Mouse (Mus musculus) neural tube, embryonic 14.5 days (tissue): ENCODE measurements around the gene Zfr. TPM values are rescaled to one million over a fixed set of nuclear protein-coding genes. Genes with fewer than 3 reads are reported as not detected.
"Not testable (repeated sequence)": the region's sequence is repeated elsewhere in the genome, so short reads cannot be mapped to it uniquely, and the experiment has no call there.

Experiments
- ATAC-seq: fragments of 200-750 bp; cut with Nextera tagmentation; 2 replicates; pipeline ENCODE4 v1.8.0; 2017; ENCODE audit warnings: low read depth, mild to moderate bottlenecking, moderate TSS enrichment, moderate library complexity
- H3K27ac ChIP-seq: fragments of 300-500 bp; sonication (generic); 2 replicates; pipeline ENCODE4 v1.5.1; 2014; ENCODE audit warnings: low read depth, mild to moderate bottlenecking, control low read depth, low read length, moderate library complexity, mixed read lengths
- H3K27me3 ChIP-seq: fragments of 300-500 bp; sonication (generic); 2 replicates; pipeline ENCODE4 v1.6.1; 2014; ENCODE audit warnings: low read length; ENCODE audit not compliant: control insufficient read depth, insufficient read depth
- H3K36me3 ChIP-seq: fragments of 300-500 bp; sonication (generic); 2 replicates; pipeline ENCODE4 v1.6.1; 2014; ENCODE audit warnings: low read length, mixed read lengths; ENCODE audit not compliant: control insufficient read depth, insufficient read depth
- H3K4me1 ChIP-seq: fragments of 300-500 bp; sonication (generic); 2 replicates; pipeline ENCODE4 v1.6.1; 2014; ENCODE audit warnings: low read length; ENCODE audit not compliant: control insufficient read depth, insufficient read depth
- H3K4me2 ChIP-seq: fragments of 300-500 bp; sonication (generic); 2 replicates; pipeline ENCODE4 v1.6.1; 2014; ENCODE audit warnings: mild to moderate bottlenecking, low read depth, low read length, control low read depth
- H3K4me3 ChIP-seq: fragments of 300-500 bp; sonication (generic); 2 replicates; pipeline ENCODE4 v1.5.1; 2014; ENCODE audit warnings: low read depth, low read length, control low read depth, mixed read lengths
- H3K9ac ChIP-seq: fragments of 300-500 bp; sonication (generic); replicated peaks from 2 replicates; pipeline ENCODE4 v1.6.1; 2014; ENCODE audit warnings: low read depth, mild to moderate bottlenecking, control low read depth, low read length, mixed read lengths
- H3K9me3 ChIP-seq: fragments of 300-500 bp; sonication (generic); 2 replicates; pipeline ENCODE4 v1.6.1; 2016; ENCODE audit warnings: low read length; ENCODE audit not compliant: control insufficient read depth
- WGBS: fragments of 180-500 bp; shearing (Covaris S2); extraction: QIAGEN DNeasy Blood & Tissue Kit; methylation state at CpG from one replicate; pipeline ENCODE4 v1.1.7; 2014; 5-methylcytosine and 5-hydroxymethylcytosine counted together
- polyA plus RNA-seq: library from polyadenylated mRNA; unstranded; fragments of >200 nt; fragmentation: Nextera tagmentation; extraction: Ambion mirVana; gene quantifications from 2 replicates; pipeline ENCODE4 v1.2.1, GENCODE M21; 2014

The Zfr gene
- polyA plus RNA-seq, 1 experiment from 2014 or later, result 266 TPM

DNA sequence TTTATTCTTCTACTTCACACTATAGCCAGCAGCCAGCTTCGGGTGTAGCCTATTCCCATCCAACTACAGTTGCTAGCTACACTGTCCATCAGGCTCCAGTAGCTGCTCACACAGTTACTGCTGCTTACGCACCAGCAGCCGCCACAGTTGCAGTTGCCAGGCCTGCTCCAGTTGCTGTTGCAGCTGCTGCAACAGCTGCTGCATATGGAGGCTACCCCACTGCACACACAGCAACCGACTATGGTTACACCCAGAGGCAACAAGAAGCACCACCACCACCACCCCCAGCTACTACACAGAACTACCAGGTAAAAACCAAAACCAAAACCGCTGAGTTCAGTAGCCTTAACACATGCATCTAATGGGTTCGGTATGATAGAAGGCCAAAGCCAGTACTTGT lies 18.7 kb downstream of the Zfr start:
- no peak overlapping the region for H3K9ac ChIP-seq
- no peak overlapping the region for H3K27ac ChIP-seq
- no peaks in the 10 kb centered on the region for H3K9me3 ChIP-seq
- no peak overlapping the region for H3K4me2 ChIP-seq
- H3K4me1 ChIP-seq, result no peaks in the 10 kb centered on the region
- no peaks in the 10 kb centered on the region for H3K27me3 ChIP-seq
- 83% methylated on average over 6 of the region's 6 CpGs for WGBS
- H3K36me3 ChIP-seq, result peaks cover 14% of the 10 kb centered on the region
- no peak overlapping the region for H3K4me3 ChIP-seq
- ATAC-seq, result peak; percentile 59; the same call in 1 of the 2 replicates

DNA sequence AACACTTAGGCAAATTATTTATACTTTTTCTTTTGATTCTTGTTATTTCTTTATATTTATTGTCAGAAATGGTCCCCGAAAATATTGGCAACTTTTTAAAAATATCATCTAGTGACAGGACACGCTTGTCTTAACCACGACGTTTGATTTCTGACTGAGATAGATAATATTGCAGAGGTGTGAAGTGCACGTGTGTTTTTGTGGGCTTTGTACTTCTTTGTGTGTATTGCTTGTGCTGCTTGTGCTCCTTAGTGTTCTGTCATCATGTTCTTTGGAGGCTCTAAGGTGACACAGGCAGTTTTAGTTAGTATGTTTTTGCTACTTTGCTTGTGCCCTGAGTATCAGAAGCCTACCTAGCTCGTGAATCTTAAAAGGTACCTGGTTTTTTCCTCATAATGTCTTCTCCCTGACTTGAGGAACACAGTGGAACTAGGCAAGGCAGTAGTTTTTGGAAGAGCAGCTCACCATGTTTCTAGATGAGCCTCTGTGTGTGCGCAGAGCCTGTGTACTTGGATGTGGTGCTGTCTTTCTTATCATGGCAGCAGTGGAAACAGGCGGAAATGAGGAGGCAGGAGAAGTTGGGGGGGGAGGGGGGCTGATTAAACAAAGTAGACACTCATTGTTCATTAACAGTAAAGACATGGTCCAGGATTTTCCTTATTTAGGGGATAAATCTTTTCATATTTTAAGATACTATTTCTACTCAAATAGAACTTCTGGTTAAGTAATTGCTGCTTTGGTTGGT lies 23.5 kb downstream of the Zfr start:
- H3K9ac ChIP-seq, result no peak overlapping the region
- 91% methylated on average over 8 of the region's 8 CpGs for WGBS
- no peak for ATAC-seq
- peaks cover 16% of the 10 kb centered on the region for H3K36me3 ChIP-seq
- no peak overlapping the region for H3K27ac ChIP-seq
- H3K4me1 ChIP-seq, result no peaks in the 10 kb centered on the region
- H3K9me3 ChIP-seq, result no peaks in the 10 kb centered on the region
- no peak overlapping the region for H3K4me3 ChIP-seq
- H3K4me2 ChIP-seq, result no peak overlapping the region
- H3K27me3 ChIP-seq, result no peaks in the 10 kb centered on the region

DNA sequence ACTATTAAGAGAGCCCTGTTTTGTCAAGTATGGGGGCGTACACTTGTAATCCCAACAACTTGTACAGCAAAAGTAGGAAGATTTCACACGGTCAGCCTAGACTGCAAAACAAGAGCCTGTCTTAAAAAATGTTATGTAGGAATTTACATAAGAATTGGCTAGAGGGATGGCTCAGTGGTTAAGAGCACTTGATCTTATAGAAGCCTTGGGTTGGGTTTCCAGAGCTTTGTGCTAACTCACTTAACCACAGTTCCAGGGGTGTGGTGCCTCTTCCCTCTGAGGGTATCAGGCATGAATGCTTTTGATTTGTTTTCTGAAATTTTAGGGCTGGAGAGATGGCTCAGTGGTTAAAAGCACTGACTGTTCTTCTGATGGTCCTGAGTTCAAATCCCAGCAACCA lies 29.8 kb downstream of the Zfr start:
- WGBS, result 93% methylated on average over 2 of the region's 2 CpGs
- no peak for ATAC-seq
- H3K36me3 ChIP-seq, result peaks cover 23% of the 10 kb centered on the region
- H3K4me2 ChIP-seq, result no peak overlapping the region
- no peak overlapping the region for H3K27ac ChIP-seq
- H3K9ac ChIP-seq, result no peak overlapping the region
- no peaks in the 10 kb centered on the region for H3K27me3 ChIP-seq
- H3K4me1 ChIP-seq, result no peaks in the 10 kb centered on the region
- no peaks in the 10 kb centered on the region for H3K9me3 ChIP-seq
- H3K4me3 ChIP-seq, result no peak overlapping the region

DNA sequence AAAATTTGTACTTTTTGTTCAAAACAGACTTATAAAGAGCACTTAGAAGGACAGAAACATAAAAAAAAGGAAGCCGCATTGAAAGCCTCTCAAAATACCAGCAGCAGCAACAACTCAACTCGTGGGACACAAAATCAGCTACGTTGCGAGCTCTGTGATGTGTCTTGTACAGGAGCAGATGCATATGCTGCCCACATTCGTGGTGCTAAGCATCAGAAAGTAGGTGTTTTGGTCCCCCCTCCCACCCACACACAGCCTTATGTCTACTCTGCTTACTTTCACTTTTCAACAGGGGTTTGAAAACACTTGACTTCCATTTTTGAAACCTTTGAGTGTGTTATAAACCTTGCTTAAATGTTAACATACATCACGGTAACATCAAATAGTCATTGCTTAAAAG lies 31.9 kb downstream of the Zfr start:
- H3K9ac ChIP-seq, result no peak overlapping the region
- no peak for ATAC-seq
- H3K27me3 ChIP-seq, result no peaks in the 10 kb centered on the region
- WGBS, result 97% methylated on average over 6 of the region's 6 CpGs
- peaks cover 36% of the 10 kb centered on the region for H3K36me3 ChIP-seq
- no peaks in the 10 kb centered on the region for H3K4me1 ChIP-seq
- H3K4me2 ChIP-seq, result no peak overlapping the region
- H3K9me3 ChIP-seq, result no peaks in the 10 kb centered on the region
- H3K4me3 ChIP-seq, result no peak overlapping the region
- no peak overlapping the region for H3K27ac ChIP-seq

DNA sequence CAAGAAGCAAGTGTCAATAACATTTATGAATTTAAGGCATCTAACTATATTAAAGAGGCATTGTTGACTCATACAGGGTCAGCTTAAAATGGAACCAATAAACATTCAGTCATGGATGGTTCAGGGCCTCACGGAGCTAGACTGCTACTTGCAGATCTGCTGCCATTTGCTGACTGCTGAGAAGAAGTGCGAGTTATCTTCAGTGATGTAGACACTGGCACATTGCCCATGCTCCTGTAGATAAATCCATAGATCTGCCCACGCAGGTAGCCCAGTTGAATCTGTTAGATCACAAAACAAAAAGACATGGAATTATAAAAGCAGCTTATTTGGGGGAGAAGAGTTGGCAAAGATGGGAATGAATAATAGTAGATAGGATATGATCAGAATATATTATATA lies 36.1 kb downstream of the Zfr start:
- peaks cover 57% of the 10 kb centered on the region for H3K36me3 ChIP-seq
- no peaks in the 10 kb centered on the region for H3K9me3 ChIP-seq
- no peak for ATAC-seq
- no peak overlapping the region for H3K4me3 ChIP-seq
- no peaks in the 10 kb centered on the region for H3K27me3 ChIP-seq
- H3K27ac ChIP-seq, result no peak overlapping the region
- H3K9ac ChIP-seq, result no peak overlapping the region
- H3K4me1 ChIP-seq, result no peaks in the 10 kb centered on the region
- 97% methylated on average over 3 of the region's 3 CpGs for WGBS
- no peak overlapping the region for H3K4me2 ChIP-seq

DNA sequence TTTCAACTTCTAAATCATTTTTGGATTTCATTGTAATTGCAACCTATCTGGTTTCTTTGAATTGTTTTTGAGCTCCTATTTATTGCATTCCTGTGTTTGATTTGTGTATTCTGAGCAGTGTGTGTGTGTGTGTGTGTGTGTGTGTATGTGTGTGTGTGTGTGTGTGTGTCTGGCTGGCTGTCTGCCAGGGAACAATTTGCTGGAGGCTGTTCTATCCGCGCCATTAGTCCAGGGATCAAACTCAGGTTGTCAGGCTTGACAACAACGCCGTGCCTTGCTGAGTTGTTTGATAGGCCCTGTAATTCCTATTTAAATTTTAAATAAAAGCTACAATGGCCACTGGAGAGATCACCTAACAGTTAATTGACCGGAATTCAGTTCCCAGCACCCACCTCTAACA lies 60.5 kb downstream of the Zfr start:
- no peaks in the 10 kb centered on the region for H3K9me3 ChIP-seq
- H3K27me3 ChIP-seq, result no peaks in the 10 kb centered on the region
- H3K4me2 ChIP-seq, result no peak overlapping the region
- no peak overlapping the region for H3K4me3 ChIP-seq
- no peak for ATAC-seq
- peaks cover 37% of the 10 kb centered on the region for H3K36me3 ChIP-seq
- H3K27ac ChIP-seq, result no peak overlapping the region
- no peaks in the 10 kb centered on the region for H3K4me1 ChIP-seq
- 45% methylated on average over 5 of the region's 5 CpGs for WGBS
- H3K9ac ChIP-seq, result no peak overlapping the region

DNA sequence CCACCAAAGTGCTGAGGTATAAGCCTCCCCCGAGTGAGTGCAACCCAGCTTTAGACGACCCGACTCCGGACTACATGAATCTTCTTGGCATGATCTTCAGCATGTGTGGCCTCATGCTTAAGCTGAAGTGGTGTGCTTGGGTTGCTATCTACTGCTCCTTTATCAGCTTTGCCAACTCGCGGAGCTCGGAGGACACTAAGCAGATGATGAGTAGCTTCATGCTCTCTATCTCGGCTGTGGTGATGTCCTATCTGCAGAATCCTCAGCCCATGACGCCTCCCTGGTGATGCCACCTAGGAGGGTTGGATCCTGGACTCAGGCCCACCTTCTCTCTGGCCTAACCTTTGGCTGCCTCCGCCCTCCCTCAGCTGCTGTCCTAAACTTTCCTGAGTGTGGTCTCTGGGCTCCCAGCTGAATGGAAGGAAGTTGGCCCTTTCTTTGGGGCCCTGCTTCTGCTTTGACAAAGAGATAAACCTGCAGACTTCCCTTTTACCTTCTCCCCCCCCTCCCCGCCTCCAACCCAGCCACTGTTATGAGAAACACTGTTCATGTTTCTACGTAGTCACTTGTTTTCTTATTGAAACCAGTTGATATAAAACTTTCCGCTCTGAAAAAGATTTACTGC lies 63.7 kb downstream of the Zfr start:
- H3K4me2 ChIP-seq, H3K4me3 ChIP-seq, H3K9me3 ChIP-seq, H3K4me1 ChIP-seq, ATAC-seq, H3K9ac ChIP-seq, H3K27ac ChIP-seq, H3K27me3 ChIP-seq: not testable (repeated sequence)
- 91% methylated on average over 13 of the region's 13 CpGs for WGBS
- H3K36me3 ChIP-seq, result peaks cover 29% of the 10 kb centered on the region

DNA sequence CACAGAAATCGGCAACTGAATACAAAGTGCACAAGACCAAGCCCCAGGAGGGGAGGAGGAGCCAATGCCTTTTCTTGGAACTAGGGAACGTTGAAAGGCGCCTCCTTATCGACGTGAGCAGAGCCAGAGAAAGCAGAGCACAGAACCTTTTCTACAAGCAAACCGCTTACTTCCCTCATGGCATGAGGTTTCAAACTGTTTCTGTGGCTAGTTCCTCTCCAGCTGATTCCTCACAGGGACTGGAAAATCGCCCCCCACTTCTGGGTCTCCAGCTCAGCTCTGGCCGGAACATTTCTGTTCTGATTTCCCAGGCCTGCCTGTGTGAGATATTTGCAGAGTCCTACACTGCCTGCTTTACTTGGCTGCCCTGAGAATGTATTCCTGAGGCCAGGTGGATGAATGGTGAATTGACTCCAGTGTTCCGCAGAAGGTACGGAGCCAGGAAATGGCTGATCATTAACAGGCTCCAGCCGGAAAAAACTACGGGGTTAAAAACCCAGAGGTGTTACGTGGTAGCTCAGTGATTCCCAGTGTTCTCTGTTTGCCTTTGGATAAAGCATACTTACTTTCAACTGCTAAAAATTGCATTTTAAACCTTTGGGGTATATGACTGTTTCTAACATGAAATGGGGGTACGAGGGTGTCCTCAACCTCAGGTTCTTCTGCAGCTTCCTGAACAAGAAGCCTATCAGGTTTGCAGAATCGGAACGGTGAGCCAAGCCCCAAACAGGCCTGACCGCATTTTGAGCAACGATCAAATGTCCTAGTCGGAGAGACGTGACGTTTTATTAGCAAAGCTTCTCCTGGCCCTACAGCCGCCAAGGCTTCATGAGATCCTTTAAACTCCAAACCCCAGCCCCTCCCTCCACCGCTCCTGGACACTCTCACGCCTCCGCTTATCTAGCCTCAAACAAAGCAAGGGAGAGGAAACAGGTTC lies 76.5 kb downstream of the Zfr start:
- H3K9ac ChIP-seq, result no peak overlapping the region
- no peaks in the 10 kb centered on the region for H3K4me1 ChIP-seq
- 75% methylated on average over 25 of the region's 25 CpGs for WGBS
- no peak for ATAC-seq
- no peaks in the 10 kb centered on the region for H3K9me3 ChIP-seq
- no peaks in the 10 kb centered on the region for H3K27me3 ChIP-seq
- no peak overlapping the region for H3K4me3 ChIP-seq
- no peak overlapping the region for H3K27ac ChIP-seq
- H3K36me3 ChIP-seq, result no peaks in the 10 kb centered on the region
- H3K4me2 ChIP-seq, result no peak overlapping the region
